Mouse (Mus musculus): ENCODE results near the gene Enpp1. TPM values are rescaled to one million over a fixed set of nuclear protein-coding genes. Genes with fewer than 3 reads are reported as not detected.

Gene Enpp1
- total RNA-seq (2014; fragmentation: Nextera tagmentation) (4.7 and 11.8 TPM in 2 replicates), total RNA-seq (2017) (3.7 and 9.6 TPM in 2 replicates)

DNA sequence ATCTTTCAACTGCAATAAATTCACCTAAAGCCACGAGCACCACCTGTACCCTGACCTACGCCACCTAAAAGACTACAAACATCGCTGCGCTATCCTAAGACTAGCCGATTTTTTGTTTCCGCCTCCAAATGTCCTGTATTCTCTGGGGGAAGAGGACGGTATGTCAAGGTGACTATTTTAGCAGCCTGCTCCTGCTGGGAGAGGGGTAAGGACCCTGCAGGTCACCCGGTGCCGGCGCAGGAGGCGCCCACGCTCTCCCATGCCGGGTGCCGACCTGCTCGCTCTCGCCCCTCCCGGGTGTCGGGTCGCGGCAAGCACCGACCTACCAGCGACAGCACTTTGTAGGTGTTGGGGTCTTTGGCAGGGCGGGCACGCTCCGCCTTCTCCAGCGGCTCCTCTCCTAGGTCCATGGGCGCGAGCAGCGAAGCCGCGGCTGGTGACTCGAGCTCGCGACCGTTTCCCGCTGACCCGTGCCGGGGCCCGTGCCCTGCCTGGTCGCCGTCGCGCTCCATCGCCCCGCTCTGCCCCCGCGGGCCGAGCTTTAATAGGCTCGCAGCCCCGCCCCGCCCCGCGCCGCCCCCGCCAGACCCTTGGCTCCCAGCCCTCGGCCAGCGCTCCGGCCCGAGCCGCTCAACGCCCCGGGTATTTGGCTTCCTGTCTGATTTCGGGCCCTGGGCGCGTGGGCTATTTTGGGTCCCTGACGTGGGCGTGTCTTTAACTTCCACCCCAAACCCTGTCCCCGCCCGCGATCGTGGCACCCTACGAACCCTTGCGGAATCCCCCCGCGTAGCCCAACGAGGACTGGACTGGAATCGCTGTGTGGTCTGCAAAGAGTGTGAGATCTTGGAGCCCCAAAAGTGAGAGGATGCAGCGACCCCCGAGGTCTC, at the start of gene Enpp1:
Gene Enpp1 (minus strand): TSS at position 680 of the 887 bp plus-strand sequence.
- peak; percentile 85 for ATAC-seq (replicated peaks; ENCODE audit: low FRiP score, low TSS enrichment, poor library complexity, severe bottlenecking)

DNA sequence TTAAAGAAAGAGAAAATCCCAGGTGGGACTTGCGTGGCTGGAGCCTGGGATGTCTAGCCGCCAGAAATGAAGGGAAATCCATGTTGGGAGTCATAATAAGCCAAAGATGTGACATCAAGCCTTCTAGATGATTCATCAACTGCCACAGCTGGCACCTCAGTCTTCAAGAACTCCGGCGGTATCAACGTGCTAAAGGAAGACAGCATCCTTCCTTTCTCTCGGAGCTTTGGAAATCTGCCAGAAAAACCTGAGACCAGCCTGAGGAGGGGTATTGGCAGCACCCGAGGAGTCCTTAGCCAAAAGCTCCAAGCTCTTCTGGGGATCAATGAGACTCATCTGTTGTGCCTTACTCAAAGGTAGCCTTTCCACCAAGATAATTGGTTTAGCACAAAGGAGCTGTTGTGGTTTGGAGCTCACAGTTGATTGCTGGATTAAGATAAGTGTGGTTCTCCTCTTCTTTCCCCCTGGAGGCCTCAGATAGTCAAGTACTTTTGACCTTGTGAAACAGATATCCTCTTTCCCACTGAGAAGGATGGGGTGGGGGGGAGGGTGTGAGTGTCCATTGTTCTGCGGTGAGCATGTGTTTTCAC, 46.5 kb upstream of the Enpp1 start:
- peak; percentile 93 for ATAC-seq (replicated peaks; ENCODE audit: low FRiP score, low TSS enrichment, poor library complexity, severe bottlenecking)

DNA sequence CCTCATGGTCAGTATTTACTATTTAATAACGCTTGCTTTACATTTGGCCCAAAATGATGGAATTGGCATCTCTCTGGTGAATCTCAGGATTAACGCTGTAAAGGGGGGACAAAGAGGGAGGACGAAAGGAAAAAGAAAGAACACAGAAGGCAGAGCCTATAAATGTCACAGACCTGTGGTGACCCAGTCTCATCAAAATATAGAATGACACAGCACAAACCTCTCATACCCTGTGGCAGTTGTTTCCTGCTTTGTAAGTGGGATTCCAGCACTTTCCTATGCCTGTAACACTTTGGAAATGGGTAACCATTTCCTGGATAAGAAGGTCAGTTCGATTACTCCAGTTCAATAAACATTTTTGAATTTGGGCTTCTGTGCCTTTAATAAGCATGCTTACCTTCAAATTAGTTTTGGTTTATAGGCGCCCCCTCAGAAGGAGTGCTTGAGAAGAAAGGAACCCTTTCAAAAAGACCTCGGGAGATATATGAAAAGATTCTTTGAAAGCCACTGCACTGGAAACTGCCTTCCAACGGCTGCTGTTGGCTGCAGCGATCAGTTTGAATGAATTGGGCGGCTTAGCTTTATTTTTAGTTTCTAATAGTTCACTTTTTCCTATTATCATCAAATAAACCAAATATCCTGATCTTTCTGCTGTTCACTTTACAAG, 43.0 kb upstream of the Enpp1 start:
- ATAC-seq (replicated peaks; ENCODE audit: low FRiP score, low TSS enrichment, poor library complexity, severe bottlenecking), result no peak

DNA sequence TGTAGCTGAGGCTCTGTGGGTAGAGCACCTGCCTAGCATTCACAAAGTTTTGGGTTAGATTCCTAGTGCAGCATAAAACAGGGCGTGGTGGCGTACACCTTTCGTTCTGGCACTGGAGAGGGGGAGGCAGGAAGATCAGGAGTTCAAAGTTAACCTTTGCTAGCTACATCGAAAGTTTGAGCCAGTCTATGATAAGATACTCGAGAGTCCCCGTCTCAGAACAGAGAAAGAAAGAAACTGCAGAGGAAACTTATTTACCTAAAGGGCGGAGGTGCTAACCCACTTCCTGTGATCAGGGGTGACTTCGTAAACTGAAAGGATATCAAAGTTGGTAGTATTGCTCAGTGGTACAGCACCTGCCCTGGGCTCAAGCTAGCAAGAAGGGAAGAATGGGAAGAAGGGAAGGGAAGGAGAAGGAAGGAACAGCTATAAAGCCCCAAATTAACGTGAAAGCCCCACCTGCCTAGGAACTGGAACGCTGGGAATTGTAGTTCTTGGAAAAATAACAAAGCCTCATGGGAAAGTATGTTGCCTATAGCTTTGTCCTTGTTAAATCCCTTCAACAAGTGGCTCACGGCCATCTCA, 42.4 kb upstream of the Enpp1 start:
- 0 out of 2 replicates have a peak, but pooled peaks have one; percentile 9 for ATAC-seq (replicated peaks; ENCODE audit: low FRiP score, low TSS enrichment, poor library complexity, severe bottlenecking)

DNA sequence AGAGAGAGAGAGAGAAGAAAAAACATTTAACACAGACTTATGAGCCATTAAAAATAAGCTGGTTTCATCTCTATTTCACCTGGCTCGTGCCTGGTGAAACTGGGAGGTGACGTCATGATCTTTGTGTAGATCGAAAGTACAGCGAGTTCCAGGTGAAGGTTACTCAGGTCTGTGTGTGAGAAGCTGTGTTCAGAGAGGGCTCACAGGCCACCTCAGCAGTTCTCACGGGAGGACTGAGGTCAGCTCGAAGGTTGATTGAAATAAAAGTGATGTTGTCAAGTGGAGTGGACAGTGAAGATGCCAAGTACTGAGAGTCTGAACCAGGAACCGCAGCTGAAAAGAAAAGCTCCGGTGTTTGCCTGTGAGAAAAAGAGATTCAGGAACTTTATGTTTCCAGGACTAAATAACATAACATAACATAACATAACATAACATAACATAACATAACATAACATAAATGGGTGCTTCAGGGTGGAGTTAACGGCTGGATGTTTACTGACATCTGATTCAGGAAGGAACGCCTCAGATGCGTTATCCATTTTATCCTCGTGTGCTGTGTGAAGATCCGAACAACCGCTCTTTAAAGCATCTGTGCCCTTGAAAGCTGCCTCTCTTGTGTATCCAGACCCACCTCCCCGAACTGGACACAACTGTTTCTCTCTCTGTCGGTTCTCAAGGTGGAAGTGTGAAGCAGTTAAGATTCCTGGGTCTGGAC, 41.7 kb upstream of the Enpp1 start:
- ATAC-seq (replicated peaks; ENCODE audit: low FRiP score, low TSS enrichment, poor library complexity, severe bottlenecking), result 0 out of 2 replicates have a peak, but pooled peaks have one; percentile 3

DNA sequence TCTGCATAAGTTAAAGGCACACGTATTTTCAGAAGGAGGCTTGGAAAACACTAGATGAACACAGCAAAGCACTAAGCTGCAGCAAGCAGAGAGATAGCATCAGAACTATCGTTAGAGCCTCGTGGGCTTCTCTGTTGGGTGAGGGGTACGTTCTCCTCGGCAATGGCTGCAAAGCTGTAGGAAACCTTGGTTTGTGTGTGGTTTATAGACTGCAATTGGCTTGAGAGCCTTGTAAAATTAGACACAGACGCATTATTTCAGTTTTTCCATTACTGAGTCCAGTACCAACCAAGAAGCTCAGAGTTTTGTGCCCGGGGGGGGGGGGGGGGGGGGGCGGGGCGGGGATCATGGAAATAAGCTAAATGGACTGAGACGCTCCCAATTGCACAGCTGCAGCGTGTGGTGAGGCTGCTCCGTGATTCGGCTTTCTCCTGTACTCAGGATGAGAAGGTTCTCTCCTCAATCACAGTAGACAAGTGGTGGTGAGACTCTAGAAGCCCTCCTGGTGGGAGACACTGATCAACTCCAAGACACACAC, 31.1 kb upstream of the Enpp1 start:
- no peak for ATAC-seq (replicated peaks; ENCODE audit: low FRiP score, low TSS enrichment, poor library complexity, severe bottlenecking)

DNA sequence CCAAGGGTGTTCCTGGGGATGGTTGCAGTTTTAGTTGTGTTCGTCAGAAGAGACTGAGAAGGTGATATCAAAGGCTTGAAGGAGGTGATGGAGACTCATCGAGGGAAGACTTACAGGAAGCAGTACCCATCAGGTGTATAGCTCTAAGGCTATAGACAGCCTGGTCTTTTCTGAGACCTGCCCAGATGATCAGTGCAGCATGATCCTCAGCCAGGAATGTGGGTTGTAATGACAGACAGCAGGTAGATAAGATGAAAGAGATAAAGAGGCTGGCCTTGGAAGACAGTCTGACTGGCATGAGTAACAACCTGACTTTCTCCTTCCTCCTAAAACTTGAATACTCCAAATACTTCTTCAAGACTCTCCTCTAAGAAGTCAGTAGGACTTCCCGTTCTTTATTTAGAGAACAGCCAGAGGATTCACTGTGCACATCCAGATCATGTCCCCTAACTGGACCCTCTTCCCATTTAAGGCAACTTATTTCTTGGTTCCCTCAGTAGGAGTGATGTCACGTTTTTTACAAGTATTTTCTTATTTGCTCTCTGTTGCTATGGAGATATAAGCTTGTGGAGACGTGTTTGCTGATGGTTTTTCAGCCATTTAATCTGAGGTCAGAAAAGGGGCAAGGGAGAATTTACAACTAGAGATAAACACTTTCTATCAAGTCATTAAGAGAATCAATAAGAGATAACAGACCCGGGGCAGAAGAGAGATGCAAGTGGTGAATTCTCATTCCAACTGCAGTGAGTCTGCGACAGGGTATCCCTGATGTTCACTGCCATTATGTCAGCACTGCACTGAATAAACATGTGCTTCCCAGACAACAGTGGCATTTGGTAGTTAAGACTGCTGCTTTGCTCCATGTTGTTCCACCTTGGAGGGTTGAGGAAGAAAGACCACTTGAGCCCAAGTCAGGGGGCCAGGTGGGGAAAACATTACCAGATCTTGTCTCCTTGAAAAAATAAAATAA, 29.6 kb upstream of the Enpp1 start:
- no peak for ATAC-seq (replicated peaks; ENCODE audit: low FRiP score, low TSS enrichment, poor library complexity, severe bottlenecking)

DNA sequence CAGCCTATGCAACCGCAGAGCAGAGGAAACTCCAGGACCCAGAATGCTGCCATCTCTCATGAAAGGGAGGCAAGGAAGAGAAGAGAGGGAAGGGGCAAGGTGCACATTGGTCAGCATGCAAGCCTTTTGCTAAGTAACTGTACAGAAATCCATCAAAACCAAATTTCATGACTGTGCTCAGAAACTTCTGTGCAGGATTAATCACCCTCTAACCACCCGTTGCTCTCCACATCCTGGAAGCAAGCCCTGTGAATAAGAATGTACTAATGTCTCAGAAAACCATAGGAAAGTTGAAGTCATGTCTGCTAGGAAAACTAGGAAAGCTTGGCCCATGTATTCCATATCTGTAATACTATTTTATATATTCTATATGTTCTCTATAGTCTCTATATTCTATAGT, 27.2 kb upstream of the Enpp1 start:
- no peak for ATAC-seq (replicated peaks; ENCODE audit: low FRiP score, low TSS enrichment, poor library complexity, severe bottlenecking)

DNA sequence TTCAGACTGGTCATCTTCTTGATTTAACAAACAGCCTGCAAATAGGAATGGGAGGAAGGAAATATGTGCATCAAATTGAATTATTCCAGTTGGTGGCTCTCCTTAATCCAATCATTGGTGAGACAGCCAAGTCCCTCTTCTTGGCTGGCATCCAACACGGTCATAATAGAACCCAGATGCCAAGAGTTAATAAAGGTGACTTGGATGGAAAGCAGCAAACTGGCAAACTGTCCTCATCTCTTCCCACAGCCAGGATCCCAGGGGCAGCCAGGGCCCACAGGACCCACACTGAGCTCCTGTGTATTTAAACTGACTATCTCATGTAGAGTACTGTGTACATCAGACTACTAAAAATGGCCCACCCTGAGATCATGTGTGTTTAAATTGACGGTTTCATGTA, 26.5 kb upstream of the Enpp1 start:
- ATAC-seq (replicated peaks; ENCODE audit: low FRiP score, low TSS enrichment, poor library complexity, severe bottlenecking), result no peak

DNA sequence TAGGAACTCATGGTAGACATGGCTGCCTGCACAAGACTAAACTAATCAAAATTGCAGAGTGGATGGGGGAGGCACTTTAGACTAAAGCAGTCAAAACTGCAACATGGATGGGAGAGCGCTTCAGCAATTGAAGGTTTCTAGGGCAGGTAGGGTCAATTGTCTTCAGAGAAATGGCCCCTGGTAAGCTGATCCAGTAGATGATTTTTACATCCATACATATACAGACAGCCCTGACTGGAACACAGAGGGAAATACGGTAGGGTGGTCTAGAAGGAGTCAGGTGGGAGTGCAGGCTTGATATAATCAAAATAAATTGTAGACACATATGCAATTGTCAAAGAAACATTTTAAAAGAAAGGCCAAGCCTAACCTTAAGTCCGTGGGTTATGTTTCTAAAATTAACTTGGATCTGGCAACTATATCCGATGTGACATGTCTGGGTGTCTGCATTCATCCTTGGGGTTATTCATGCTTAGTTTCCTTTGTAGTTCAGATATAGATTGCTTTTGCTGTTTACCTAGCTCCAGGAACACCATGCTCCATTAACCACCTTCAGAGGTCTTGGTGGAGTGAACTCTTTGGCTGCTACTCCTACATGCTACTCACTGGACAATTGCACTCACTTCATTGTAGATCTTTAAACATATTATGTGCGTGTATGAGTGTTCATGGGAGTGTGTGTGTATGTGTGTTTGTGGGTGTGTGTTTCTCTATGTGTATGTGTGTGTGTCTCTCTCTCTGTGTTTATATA, 23.2 kb upstream of the Enpp1 start:
- no peak for ATAC-seq (replicated peaks; ENCODE audit: low FRiP score, low TSS enrichment, poor library complexity, severe bottlenecking)

DNA sequence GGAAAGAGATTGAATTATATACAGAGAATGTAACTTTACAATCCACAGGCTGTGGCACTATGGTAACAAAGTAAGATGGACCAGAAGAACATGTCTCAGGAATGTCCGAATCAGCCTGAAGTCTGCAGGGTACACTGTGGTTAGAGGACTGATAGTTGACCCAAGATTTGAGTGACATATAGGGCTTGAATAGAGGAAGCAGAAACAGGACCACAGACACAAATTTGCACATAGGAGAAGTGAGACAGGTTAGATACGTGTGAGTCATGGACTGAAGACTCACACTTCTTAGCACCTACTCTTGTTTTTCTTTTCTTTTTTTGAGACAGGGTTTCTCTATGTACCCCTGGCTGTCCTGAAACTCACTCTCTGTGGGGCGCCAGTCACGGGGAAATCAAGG, 15.5 kb upstream of the Enpp1 start:
- no peak for ATAC-seq (replicated peaks; ENCODE audit: low FRiP score, low TSS enrichment, poor library complexity, severe bottlenecking)

DNA sequence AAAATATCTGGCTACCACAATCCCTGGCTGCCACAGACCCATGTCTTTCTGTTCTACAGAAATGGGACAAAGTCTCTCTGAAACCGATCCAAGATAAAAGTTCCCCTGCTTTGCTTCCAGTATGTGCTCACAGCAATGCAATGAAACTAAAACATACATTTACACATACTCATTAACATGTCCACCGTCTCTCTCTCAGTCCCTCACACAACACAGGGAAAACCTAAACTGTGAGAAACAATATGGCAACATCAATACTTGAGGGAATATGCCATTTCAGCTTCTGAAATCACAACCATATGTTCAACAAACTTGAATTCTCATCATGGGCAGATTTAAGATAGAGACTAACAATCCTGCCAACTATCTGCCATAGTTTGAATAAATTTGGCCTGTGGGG, 13.2 kb upstream of the Enpp1 start:
- no peak for ATAC-seq (replicated peaks; ENCODE audit: low FRiP score, low TSS enrichment, poor library complexity, severe bottlenecking)

DNA sequence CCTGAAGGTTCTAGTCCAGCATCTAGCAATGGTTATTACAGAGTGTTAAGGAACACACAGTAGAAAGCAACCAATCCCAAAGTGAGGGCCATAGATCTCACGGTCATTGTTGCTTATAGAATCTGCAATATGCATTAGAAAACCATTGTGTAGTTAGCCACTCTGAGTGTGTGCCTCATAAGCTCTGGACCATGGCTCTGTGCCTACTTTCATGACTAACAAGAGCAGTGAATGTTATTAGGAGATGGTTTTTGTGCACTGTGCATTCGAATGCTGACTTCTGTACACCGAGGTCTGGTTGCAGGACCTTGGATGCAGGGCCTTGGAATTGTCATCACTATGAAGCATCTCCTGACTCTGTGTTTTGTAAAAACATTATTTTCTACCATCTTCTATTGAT, 9.9 kb upstream of the Enpp1 start:
- no peak for ATAC-seq (replicated peaks; ENCODE audit: low FRiP score, low TSS enrichment, poor library complexity, severe bottlenecking)

DNA sequence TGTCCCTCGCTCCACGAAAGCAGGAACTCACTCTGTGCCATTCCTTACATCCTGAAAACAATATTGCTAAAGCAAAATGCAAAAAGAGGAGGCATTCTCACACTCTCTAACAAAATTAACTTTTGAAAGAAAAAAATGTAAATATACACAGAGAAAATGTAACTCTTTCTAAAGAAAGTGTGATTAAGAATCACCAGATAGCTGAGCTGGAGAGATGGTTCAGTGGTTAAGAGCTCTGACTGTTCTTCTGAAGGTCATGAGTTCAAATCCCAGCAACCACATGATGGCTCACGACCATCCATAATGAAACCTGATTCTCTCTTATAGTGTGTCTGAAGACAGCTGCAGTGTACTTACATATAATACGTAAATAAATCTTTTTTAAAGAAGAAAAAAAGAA, 7.4 kb upstream of the Enpp1 start:
- no peak for ATAC-seq (replicated peaks; ENCODE audit: low FRiP score, low TSS enrichment, poor library complexity, severe bottlenecking)

DNA sequence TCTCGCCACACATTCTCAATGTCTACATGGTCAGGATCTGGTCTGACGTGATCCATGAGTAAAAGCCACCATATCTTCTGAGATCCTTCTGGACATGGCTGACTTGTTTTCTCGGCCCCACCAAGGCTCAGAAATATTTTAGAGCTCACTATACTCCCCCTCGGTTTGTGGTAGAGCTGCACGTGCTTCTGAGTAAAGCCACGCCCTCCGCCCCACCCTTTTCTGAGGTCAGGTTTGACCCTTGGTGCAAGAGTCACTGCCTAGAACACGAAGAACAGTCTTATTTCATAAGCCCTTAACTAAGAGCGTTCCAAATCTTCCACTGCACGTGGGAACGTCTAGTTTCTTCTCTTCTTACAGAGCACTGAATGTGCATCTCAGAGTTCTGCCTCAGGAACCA, 6.8 kb upstream of the Enpp1 start:
- peak; percentile 46; the same call in 1 of the 2 replicates for ATAC-seq (replicated peaks; ENCODE audit: low FRiP score, low TSS enrichment, poor library complexity, severe bottlenecking)

DNA sequence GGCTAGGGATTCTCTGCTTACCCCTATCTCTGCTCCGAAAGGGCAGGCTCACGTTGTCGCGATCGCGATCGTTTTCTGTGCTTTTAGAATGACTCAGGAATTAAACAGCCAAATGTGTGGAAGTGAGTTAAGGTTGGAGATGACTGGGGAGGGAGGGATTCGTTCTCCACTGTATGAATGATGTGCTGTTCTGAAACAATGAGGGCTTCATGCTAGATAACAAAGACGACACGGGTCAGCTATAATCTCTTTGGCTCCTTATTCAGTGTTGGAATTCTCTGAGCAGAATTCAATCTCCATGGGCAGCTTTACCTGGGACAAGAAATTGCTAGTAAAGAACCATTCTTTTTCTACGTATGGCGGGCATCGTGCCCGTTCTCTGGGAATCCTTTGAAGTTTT, 6.1 kb upstream of the Enpp1 start:
- peak; percentile 49; the same call in 1 of the 2 replicates for ATAC-seq (replicated peaks; ENCODE audit: low FRiP score, low TSS enrichment, poor library complexity, severe bottlenecking)

DNA sequence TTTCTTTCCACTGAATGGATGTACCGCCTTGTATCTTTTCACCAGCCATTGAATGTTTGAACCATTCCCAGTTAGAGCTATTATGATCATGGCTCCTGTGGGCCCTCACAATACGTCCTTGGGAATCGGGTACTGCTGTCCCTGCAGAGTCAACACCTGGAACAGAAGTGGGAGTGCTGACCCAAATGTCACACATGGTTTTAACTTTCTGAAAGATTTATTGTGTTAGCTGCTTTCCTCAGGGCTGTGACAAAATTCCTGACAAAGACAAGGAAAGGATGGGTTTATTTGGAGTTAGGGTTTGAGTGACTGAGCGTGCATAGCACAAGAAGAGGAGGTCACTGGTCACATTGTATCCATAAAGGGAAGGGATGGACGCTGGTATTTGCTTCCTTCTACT, 4.3 kb upstream of the Enpp1 start:
- ATAC-seq (replicated peaks; ENCODE audit: low FRiP score, low TSS enrichment, poor library complexity, severe bottlenecking), result no peak

Data from megakaryocyte-erythroid progenitor cell, adult 5-6 weeks (primary cell).